17 mouse cellular contexts compared by ENCODE assay signal in genomic region chr14:30365866-30366265, GRCm38 (mm10).
A peak's percentile ranks its signal among the peaks of the same experiment; 100 is the strongest.
DNase-seq lines count a peak whose midpoint lies in the region; ATAC-seq lines count a peak whose summit lies in the region.
"Had no signal": no experiment of that assay in that cellular context is flagged by ENCODE, and none has a peak within 500 bp of the region (broad histone marks: within the 10 kb centered on the region; RNA-seq: fewer than 3 reads in every experiment).

No protein-coding gene starts in this region.

- ATAC-seq in cerebellum, adult (ENCODE audit: insufficient number of reproducible peaks, low FRiP score, low TSS enrichment), result peak; percentile 26; the same call in 1 of the 2 replicates
- no peak for ATAC-seq in neural tube, embryonic 15.5 days (ENCODE audit: low FRiP score)
- ATAC-seq: intestine, embryonic 16.5 days had no signal

- no peak overlapping the region for H3K4me2 ChIP-seq in neural tube, embryonic 15.5 days
- H3K4me2 ChIP-seq: embryonic facial prominence, embryonic 12.5 days; midbrain, embryonic 12.5 days had no signal

- H3K36me3 ChIP-seq in macrophage (ENCODE audit: inconsistent target), result no peaks in the 10 kb centered on the region
- H3K36me3 ChIP-seq in neural tube, embryonic 15.5 days, result no peaks in the 10 kb centered on the region
- H3K36me3 ChIP-seq: embryonic facial prominence, embryonic 12.5 days; forebrain, embryonic 10.5 days; midbrain, embryonic 12.5 days had no signal

- no peak for DNase-seq in cerebellum, adult 11-12 months
- peak; percentile 51 for DNase-seq in right cerebral cortex, adult 2 months (ENCODE audit: low spot score in 2 of 2)
- no peak for DNase-seq in right cerebral cortex, postnatal 10 days (ENCODE audit: low spot score in 2 of 2)
- DNase-seq in fibroblast of lung, adult 2 months (ENCODE audit: low read depth), result peak; percentile 8
- DNase-seq in heart, adult 11 months, result no peak
- DNase-seq: heart, adult 2 months; lung, postnatal 14 days; thymus, postnatal 14 days had no signal

- no peak overlapping the region for H3K9ac ChIP-seq in neural tube, embryonic 15.5 days (replicated peaks)
- H3K9ac ChIP-seq: embryonic facial prominence, embryonic 12.5 days; midbrain, embryonic 12.5 days had no signal

- no peaks in the 10 kb centered on the region for H3K4me1 ChIP-seq in neural tube, embryonic 15.5 days
- H3K4me1 ChIP-seq: midbrain, embryonic 12.5 days had no signal

- no peak overlapping the region for H3K4me3 ChIP-seq in macrophage (ENCODE audit: inconsistent target)
- H3K4me3 ChIP-seq in neural tube, embryonic 15.5 days (replicated peaks), result no peak overlapping the region
- H3K4me3 ChIP-seq: embryonic facial prominence, embryonic 12.5 days; forebrain, embryonic 10.5 days; heart, adult 2 months; left cerebral cortex, adult 2 months; midbrain, embryonic 12.5 days; myocyte had no signal

- no peaks in the 10 kb centered on the region for H3K9me3 ChIP-seq in neural tube, embryonic 15.5 days (replicated peaks)
- H3K9me3 ChIP-seq: embryonic facial prominence, embryonic 12.5 days; forebrain, embryonic 10.5 days; midbrain, embryonic 12.5 days had no signal

- peak overlapping the region; percentile 32 for H3K27ac ChIP-seq in macrophage
- H3K27ac ChIP-seq in neural tube, embryonic 15.5 days (replicated peaks), result no peak overlapping the region
- H3K27ac ChIP-seq: embryonic facial prominence, embryonic 12.5 days; forebrain, embryonic 10.5 days; heart, adult 2 months; left cerebral cortex, adult 2 months; midbrain, embryonic 12.5 days had no signal

- H3K79me2 ChIP-seq in macrophage (ENCODE audit: inconsistent target), result no peaks in the 10 kb centered on the region

- 71% methylated on average over 5 of the region's 5 CpGs for WGBS in macrophage (ENCODE audit: missing documents)
- 51% methylated on average over 5 of the region's 5 CpGs for WGBS in neural tube, embryonic 15.5 days

- no peaks in the 10 kb centered on the region for H3K27me3 ChIP-seq in neural tube, embryonic 15.5 days (replicated peaks)
- H3K27me3 ChIP-seq: embryonic facial prominence, embryonic 12.5 days; midbrain, embryonic 12.5 days had no signal

Comparison
In these comparisons a context has a peak if more than half of its experiments do, and no peak if none do; other contexts are left out.
1. DNase-seq: peak in right cerebral cortex, adult 2 months (2 of 2) and fibroblast of lung, adult 2 months (single experiment); none in cerebellum, adult 11-12 months (single experiment), right cerebral cortex, postnatal 10 days (0 of 2) and heart, adult 11 months (single experiment).